Mouse (Mus musculus) megakaryocyte, embryonic 14.5 days (primary cell): ENCODE data around the gene Ttc21b.

Experiments used
- FLI1 ChIP-seq: IDR thresholded peaks from 2 replicates; pipeline ENCODE4 v1.6.1; 2012; ENCODE audit warnings: low read length, inconsistent platforms, mixed read lengths
- GATA1 ChIP-seq: IDR thresholded peaks from 3 replicates; pipeline ENCODE4 v1.6.1; 2012; ENCODE audit warnings: mixed read lengths, low read length, inconsistent platforms, borderline replicate concordance

DNA sequence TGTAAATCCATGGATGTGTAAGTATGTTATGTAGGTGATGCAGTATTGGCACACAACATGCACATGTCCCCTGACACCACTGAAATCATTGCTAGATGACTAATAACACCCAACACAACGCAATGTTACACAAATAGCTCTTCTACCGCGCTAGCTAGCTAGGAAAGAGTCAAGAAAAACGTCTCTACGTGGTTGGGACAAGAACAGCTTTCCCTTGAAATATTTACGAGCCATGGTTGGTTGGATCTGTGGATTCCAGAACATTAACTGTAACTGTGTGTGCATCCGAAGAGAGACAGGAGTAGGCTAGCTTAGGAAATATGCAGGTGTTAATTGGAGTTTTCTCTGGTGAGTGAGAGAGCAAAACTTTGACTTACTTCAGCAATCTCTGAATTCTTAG, 35.5 kb downstream of the Ttc21b start:
- TF ChIP-seq GATA1 (no peak), FLI1 (no peak)
